Comparison of ENCODE assay signal across 20 mouse cellular contexts in the genomic region with DNA sequence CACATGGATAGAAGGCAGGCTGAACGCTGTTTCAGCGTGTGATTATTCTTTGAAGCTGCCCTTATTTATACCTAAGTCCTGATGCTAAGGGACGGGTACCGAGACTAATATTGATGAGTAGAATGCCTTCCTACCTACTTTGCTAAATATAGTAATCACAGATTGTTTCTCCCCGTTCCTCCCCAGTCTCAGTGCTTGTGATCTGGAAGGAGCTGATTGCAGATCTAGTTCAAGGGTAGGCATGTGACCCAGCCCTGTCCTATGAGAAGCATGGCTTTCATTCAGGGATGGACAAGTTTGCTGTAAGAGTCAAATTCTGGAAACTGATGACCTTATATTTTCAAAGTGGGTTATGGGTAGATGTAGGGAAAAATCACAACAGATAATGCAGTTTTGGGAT.
A peak's percentile ranks its signal among the peaks of the same experiment; 100 is the strongest.
DNase-seq lines count a peak whose midpoint lies in the region; ATAC-seq and TF ChIP-seq lines count a peak whose summit lies in the region.
"Had no signal": no experiment of that assay in that cellular context is flagged by ENCODE, and none has a peak within 500 bp of the region (broad histone marks: within the 10 kb centered on the region; RNA-seq: fewer than 3 reads in every experiment).

No protein-coding gene starts in this region.

- intact Hi-C loops in heart, postnatal 36 days (cut with DNase I): no loop called here

- no peaks in the 10 kb centered on the region for H3K27me3 ChIP-seq in heart, embryonic 10.5 days (ENCODE audit: insufficient read depth, poor library complexity, severe bottlenecking)
- H3K27me3 ChIP-seq in heart, embryonic 14.5 days (ENCODE audit: control insufficient read depth, insufficient read depth, low read length): no peaks in the 10 kb centered on the region
- H3K27me3 ChIP-seq in thymus, adult 2 months (ENCODE audit: control insufficient read depth, insufficient read depth, low read length): no peaks in the 10 kb centered on the region
- H3K27me3 ChIP-seq: forebrain, embryonic 13.5 days; intestine, embryonic 15.5 days; Patski had no signal

- peaks cover 20% of the 10 kb centered on the region; the same call in 1 of the 2 replicates for H3K4me1 ChIP-seq in heart, embryonic 10.5 days
- peaks cover 2 to 29% of the 10 kb centered on the region in 2 experiments for H3K4me1 ChIP-seq in heart, embryonic 14.5 days (ENCODE audit: control insufficient read depth in 2 of 2, insufficient read depth in 2 of 2, low read length in 2 of 2)
- no peaks in the 10 kb centered on the region for H3K4me1 ChIP-seq in thymus, adult 2 months (replicated peaks; ENCODE audit: control insufficient read depth, insufficient read depth, low read length)
- H3K4me1 ChIP-seq: embryonic facial prominence, embryonic 10.5 days; forebrain, embryonic 13.5 days; hindbrain, embryonic 10.5 days; intestine, embryonic 15.5 days had no signal

- no peak for ATAC-seq in heart, embryonic 14.5 days (ENCODE audit: insufficient number of reproducible peaks, insufficient read depth, low FRiP score, low read depth)
- ATAC-seq: activated CD4-positive, CD25-positive, alpha-beta regulatory T cell, adult 4 months; CD4-positive, CD25-positive, alpha-beta regulatory T cell, adult 4 months; forebrain, embryonic 13.5 days; intestine, embryonic 15.5 days; Patski had no signal

- H3K27ac ChIP-seq in heart, embryonic 10.5 days: peak overlapping the region; percentile 36; the same call in 1 of the 2 replicates
- H3K27ac ChIP-seq in heart, embryonic 14.5 days (replicated peaks in 1 of 2; ENCODE audit: control insufficient read depth in 1 of 2, insufficient read depth in 1 of 2, low read depth in 2 of 2, low read length in 2 of 2): peak overlapping the region; percentile 54 to 59
- H3K27ac ChIP-seq in thymus, adult 2 months (ENCODE audit: control insufficient read depth, insufficient read depth, low read length): no peak overlapping the region
- H3K27ac ChIP-seq: embryonic facial prominence, embryonic 10.5 days; forebrain, embryonic 13.5 days; hindbrain, embryonic 10.5 days; hindbrain, embryonic 14.5 days; intestine, embryonic 15.5 days had no signal

- no peaks in the 10 kb centered on the region for H3K36me3 ChIP-seq in heart, embryonic 10.5 days
- H3K36me3 ChIP-seq in heart, embryonic 14.5 days (ENCODE audit: control insufficient read depth, insufficient read depth, low read length): no peaks in the 10 kb centered on the region
- no peaks in the 10 kb centered on the region for H3K36me3 ChIP-seq in thymus, adult 2 months (ENCODE audit: control insufficient read depth, insufficient read depth, low read length)
- H3K36me3 ChIP-seq: embryonic facial prominence, embryonic 10.5 days; G1E; hindbrain, embryonic 10.5 days; intestine, embryonic 15.5 days had no signal

- H3K4me3 ChIP-seq in heart, embryonic 10.5 days: no peak overlapping the region
- H3K4me3 ChIP-seq in heart, embryonic 14.5 days (ENCODE audit: control insufficient read depth in 1 of 2, insufficient read depth in 1 of 2, low read depth in 1 of 2, low read length in 2 of 2): no peak overlapping the region
- H3K4me3 ChIP-seq in thymus, adult 2 months (ENCODE audit: control insufficient read depth, insufficient read depth, low read length): no peak overlapping the region
- H3K4me3 ChIP-seq: embryonic facial prominence, embryonic 10.5 days; forebrain, embryonic 13.5 days; hindbrain, embryonic 10.5 days; intestine, embryonic 15.5 days had no signal

- H3K9me3 ChIP-seq in heart, embryonic 10.5 days: no peaks in the 10 kb centered on the region
- H3K9me3 ChIP-seq in heart, embryonic 14.5 days (ENCODE audit: control insufficient read depth, low read length): no peaks in the 10 kb centered on the region
- H3K9me3 ChIP-seq: embryonic facial prominence, embryonic 10.5 days; forebrain, embryonic 13.5 days; G1E; hindbrain, embryonic 10.5 days; intestine, embryonic 15.5 days had no signal

- H3K4me2 ChIP-seq in heart, embryonic 14.5 days (ENCODE audit: low read length): no peak overlapping the region
- H3K4me2 ChIP-seq: forebrain, embryonic 13.5 days; hindbrain, embryonic 14.5 days; intestine, embryonic 15.5 days had no signal

- no peak overlapping the region for H3K9ac ChIP-seq in heart, embryonic 14.5 days (ENCODE audit: low read length)
- H3K9ac ChIP-seq: forebrain, embryonic 13.5 days; hindbrain, embryonic 14.5 days; intestine, embryonic 15.5 days had no signal

- 67% methylated on average over 5 of the region's 5 CpGs for WGBS in heart, embryonic 10.5 days
- WGBS in heart, embryonic 14.5 days: 47% methylated on average over 5 of the region's 5 CpGs
- WGBS in thymus, adult 2 months: 97% methylated on average over 5 of the region's 5 CpGs

- no peak for TF ChIP-seq CTCF in thymus, adult 2 months (IDR thresholded peaks at IDR 0.05; ENCODE audit: borderline replicate concordance, control insufficient read depth, extremely low read depth, insufficient read depth, low read length, poor library complexity)

- no peak for TF ChIP-seq POLR2A in thymus, adult 2 months (IDR thresholded peaks at IDR 0.05; ENCODE audit: control insufficient read depth, extremely low read depth, insufficient read depth, low read length, poor library complexity)

- peak; percentile 9 for DNase-seq in adrenal gland, adult 2 months
- no peak for DNase-seq in adrenal gland, postnatal 10 days
- DNase-seq in heart, embryonic 10.5 days (ENCODE audit: low spot score): peak; percentile 17
- no peak for DNase-seq in heart, postnatal 36 days
- no peak for DNase-seq in heart, adult 18-20 months
- no peak for DNase-seq in thymus, adult 2 months
- DNase-seq: B cell, adult 2 months; gastrocnemius, postnatal 10 days; kidney, adult 18-20 months; kidney, postnatal 10 days had no signal

Comparison
In these comparisons a context has a peak if more than half of its experiments do, and no peak if none do; other contexts are left out.
1. DNase-seq: peak in adrenal gland, adult 2 months (single experiment) and heart, embryonic 10.5 days (single experiment); none in adrenal gland, postnatal 10 days (single experiment), heart, postnatal 36 days (0 of 2), heart, adult 18-20 months (0 of 2) and thymus, adult 2 months (single experiment).